Mouse (Mus musculus) heart, embryonic 11.5 days (tissue): ENCODE measurements at regions not wholly inside any gene's neighbourhood (a gene's known extent, or its start where the extent isn't known, plus 50 kb on each side); places are given as distances from the start of the nearest gene placed in this dataset.
A peak's percentile ranks its signal among the peaks of the same experiment; 100 is the strongest.

Experiments
- ATAC-seq: fragments of 200-750 bp; cut with Nextera tagmentation; replicated peaks from 2 replicates; pipeline ENCODE4 v1.8.0; 2017; ENCODE audit warnings: moderate library complexity; ENCODE audit not compliant: insufficient number of reproducible peaks, low FRiP score, low TSS enrichment
- H3K27ac ChIP-seq: fragments of 300-500 bp; sonication (generic); 2 replicates; pipeline ENCODE4 v1.5.1; 2014; ENCODE audit warnings: mild to moderate bottlenecking, low read depth, low read length
- H3K27me3 ChIP-seq: fragments of 300-500 bp; sonication (generic); 2 replicates; pipeline ENCODE4 v1.6.1; 2014; ENCODE audit warnings: mild to moderate bottlenecking, low read length, mixed read lengths; ENCODE audit not compliant: control insufficient read depth, insufficient read depth
- H3K36me3 ChIP-seq: fragments of 300-500 bp; sonication (generic); 2 replicates; pipeline ENCODE4 v1.6.1; 2014; ENCODE audit warnings: mild to moderate bottlenecking, low read length, moderate library complexity, mixed read lengths; ENCODE audit not compliant: control insufficient read depth, insufficient read depth
- H3K4me1 ChIP-seq: fragments of 300-500 bp; sonication (generic); 2 replicates; pipeline ENCODE4 v1.6.1; 2014; ENCODE audit warnings: low read length; ENCODE audit not compliant: control insufficient read depth, insufficient read depth
- H3K4me2 ChIP-seq: fragments of 300-500 bp; sonication (generic); 2 replicates; pipeline ENCODE4 v1.6.1; 2014; ENCODE audit warnings: mild to moderate bottlenecking, moderate library complexity
- H3K4me3 ChIP-seq: fragments of 300-500 bp; sonication (generic); 2 replicates; pipeline ENCODE4 v1.5.1; 2014; ENCODE audit warnings: low read depth, low read length
- H3K9ac ChIP-seq: fragments of 300-500 bp; sonication (generic); 2 replicates; pipeline ENCODE4 v1.6.1; 2014; ENCODE audit warnings: mild to moderate bottlenecking, low read depth, low read length, moderate library complexity
- H3K9me3 ChIP-seq: fragments of 300-500 bp; sonication (generic); replicated peaks from 2 replicates; pipeline ENCODE4 v1.6.1; 2016; ENCODE audit warnings: low read length; ENCODE audit not compliant: control insufficient read depth
- WGBS: fragments of 180-500 bp; shearing (Covaris S2); extraction: QIAGEN DNeasy Blood & Tissue Kit; methylation state at CpG from one replicate; pipeline ENCODE4 v1.1.7; 2014; ENCODE audit not compliant: insufficient replicate concordance; 5-methylcytosine and 5-hydroxymethylcytosine counted together

- peak; percentile 76 for ATAC-seq
- peaks cover 18% of the 10 kb centered on the region for H3K4me1 ChIP-seq
- no peak overlapping the region for H3K9ac ChIP-seq
- H3K27me3 ChIP-seq: no peaks in the 10 kb centered on the region
- H3K4me3 ChIP-seq: no peak overlapping the region
- H3K27ac ChIP-seq: peak overlapping the region; percentile 43
- H3K9me3 ChIP-seq: no peaks in the 10 kb centered on the region
- peak overlapping the region; percentile 12; the same call in 1 of the 2 replicates for H3K4me2 ChIP-seq
- 4% methylated on average over 3 of the region's 3 CpGs for WGBS
- no peaks in the 10 kb centered on the region for H3K36me3 ChIP-seq
Measured at GRCm38 (mm10) chr15:27246302-27246701, 220.2 kb upstream of the Ank start.

GRCm38 (mm10) chr15:27258984-27259853 is 207.3 kb upstream of the Ank start:
- H3K36me3 ChIP-seq: no peaks in the 10 kb centered on the region
- 43% methylated on average over 6 of the region's 6 CpGs for WGBS
- H3K4me2 ChIP-seq: no peak overlapping the region
- no peak for ATAC-seq
- H3K27ac ChIP-seq: no peak overlapping the region
- no peak overlapping the region for H3K9ac ChIP-seq
- no peaks in the 10 kb centered on the region for H3K9me3 ChIP-seq
- H3K4me1 ChIP-seq: no peaks in the 10 kb centered on the region
- H3K27me3 ChIP-seq: 0 out of 2 replicates have a peak, but pooled peaks cover 3% of the 10 kb centered on the region
- no peak overlapping the region for H3K4me3 ChIP-seq

- ATAC-seq: no peak
- Histone ChIP-seq H3K4me3 (no peak overlapping the region), H3K27ac (no peak overlapping the region), H3K9me3 (no peaks in the 10 kb centered on the region), H3K4me2 (no peak overlapping the region), H3K9ac (no peak overlapping the region), H3K36me3 (no peaks in the 10 kb centered on the region), H3K4me1 (no peaks in the 10 kb centered on the region), H3K27me3 (0 out of 2 replicates have a peak, but pooled peaks cover 3% of the 10 kb centered on the region)
- WGBS: 70% methylated on average over 2 of the region's 2 CpGs
Measured at GRCm38 (mm10) chr15:27259854-27260191, 206.7 kb upstream of the Ank start.

GRCm38 (mm10) chr15:27270203-27270602 is 196.3 kb upstream of the Ank start:
- ATAC-seq: no peak
- no peaks in the 10 kb centered on the region for H3K9me3 ChIP-seq
- WGBS: 91% methylated on average over 2 of the region's 2 CpGs
- no peaks in the 10 kb centered on the region for H3K36me3 ChIP-seq
- H3K4me3 ChIP-seq: no peak overlapping the region
- no peaks in the 10 kb centered on the region for H3K4me1 ChIP-seq
- H3K27ac ChIP-seq: no peak overlapping the region
- H3K9ac ChIP-seq: no peak overlapping the region
- H3K4me2 ChIP-seq: no peak overlapping the region
- no peaks in the 10 kb centered on the region for H3K27me3 ChIP-seq

DNA sequence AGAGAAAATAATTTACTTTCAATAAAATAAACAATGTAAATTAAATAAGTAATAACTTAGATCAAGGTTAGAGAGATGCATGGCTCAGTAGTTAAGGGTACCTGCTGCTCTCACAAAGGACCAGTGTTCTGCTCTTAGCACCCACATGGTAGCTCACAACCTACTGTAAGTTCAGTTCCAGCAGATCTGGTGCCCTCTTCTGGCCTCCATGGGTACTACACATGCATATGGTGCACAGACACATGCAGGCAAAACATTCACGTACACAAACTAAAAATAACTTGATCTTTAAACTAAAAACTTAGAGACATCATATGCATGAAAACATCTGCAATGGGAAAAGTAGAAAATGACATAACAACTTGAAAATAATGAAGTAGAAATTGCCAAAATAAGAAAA is 184.2 kb upstream of the Ank start:
- H3K27me3 ChIP-seq: no peaks in the 10 kb centered on the region
- no peak overlapping the region for H3K4me2 ChIP-seq
- no peak overlapping the region for H3K9ac ChIP-seq
- no peak overlapping the region for H3K4me3 ChIP-seq
- no peak overlapping the region for H3K27ac ChIP-seq
- peaks cover 3% of the 10 kb centered on the region; the same call in 1 of the 2 replicates for H3K9me3 ChIP-seq
- no peaks in the 10 kb centered on the region for H3K4me1 ChIP-seq
- H3K36me3 ChIP-seq: no peaks in the 10 kb centered on the region
- 91% methylated on average over 1 of the region's 1 CpGs for WGBS
- ATAC-seq: no peak

- Histone ChIP-seq H3K27me3 (no peaks in the 10 kb centered on the region), H3K4me3 (no peak overlapping the region), H3K36me3 (no peaks in the 10 kb centered on the region), H3K27ac (no peak overlapping the region), H3K9me3 (no peaks in the 10 kb centered on the region; the same call in 1 of the 2 replicates), H3K4me1 (no peaks in the 10 kb centered on the region), H3K4me2 (no peak overlapping the region), H3K9ac (no peak overlapping the region)
- ATAC-seq: no peak
- 68% methylated on average over 4 of the region's 4 CpGs for WGBS
Measured at GRCm38 (mm10) chr15:27303856-27304255, 162.6 kb upstream of the Ank start.

GRCm38 (mm10) chr15:27304256-27304655 is 162.2 kb upstream of the Ank start:
- H3K4me2 ChIP-seq: no peak overlapping the region
- no peak overlapping the region for H3K4me3 ChIP-seq
- no peak overlapping the region for H3K27ac ChIP-seq
- H3K4me1 ChIP-seq: no peaks in the 10 kb centered on the region
- no peak for ATAC-seq
- H3K36me3 ChIP-seq: no peaks in the 10 kb centered on the region
- H3K27me3 ChIP-seq: no peaks in the 10 kb centered on the region
- no peak overlapping the region for H3K9ac ChIP-seq
- no peaks in the 10 kb centered on the region; the same call in 1 of the 2 replicates for H3K9me3 ChIP-seq
- 69% methylated on average over 7 of the region's 7 CpGs for WGBS

GRCm38 (mm10) chr15:27305035-27305434 is 161.4 kb upstream of the Ank start:
- H3K4me3 ChIP-seq: no peak overlapping the region
- ATAC-seq: no peak
- no peaks in the 10 kb centered on the region for H3K4me1 ChIP-seq
- H3K27ac ChIP-seq: no peak overlapping the region
- no peak overlapping the region for H3K4me2 ChIP-seq
- H3K27me3 ChIP-seq: no peaks in the 10 kb centered on the region
- no peaks in the 10 kb centered on the region for H3K36me3 ChIP-seq
- no peaks in the 10 kb centered on the region; the same call in 1 of the 2 replicates for H3K9me3 ChIP-seq
- H3K9ac ChIP-seq: no peak overlapping the region
- 85% methylated on average over 4 of the region's 4 CpGs for WGBS

DNA sequence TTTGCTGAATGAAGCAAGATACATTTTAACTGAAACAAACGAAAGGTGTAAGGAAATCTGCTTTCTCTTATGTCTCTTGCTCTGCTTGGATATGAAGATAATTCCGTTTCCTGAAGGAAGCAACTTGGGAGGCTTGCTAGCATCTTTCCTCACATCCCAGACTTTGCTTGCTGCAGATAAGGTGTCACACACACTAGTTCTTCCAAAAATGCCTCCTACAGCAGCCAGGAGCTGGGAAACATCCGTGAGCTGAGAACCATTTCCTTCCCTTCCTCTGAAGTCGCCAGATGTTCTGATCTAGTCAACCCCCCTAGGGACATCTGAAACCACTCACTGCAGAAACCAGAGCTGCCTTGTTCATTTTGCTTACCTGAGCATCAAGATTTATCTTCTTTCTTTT is 157.8 kb upstream of the Ank start:
- H3K27me3 ChIP-seq: no peaks in the 10 kb centered on the region
- no peaks in the 10 kb centered on the region for H3K4me1 ChIP-seq
- no peak overlapping the region for H3K9ac ChIP-seq
- H3K9me3 ChIP-seq: no peaks in the 10 kb centered on the region; the same call in 1 of the 2 replicates
- no peak overlapping the region for H3K27ac ChIP-seq
- no peak for ATAC-seq
- no peak overlapping the region for H3K4me2 ChIP-seq
- no peaks in the 10 kb centered on the region for H3K36me3 ChIP-seq
- WGBS: 47% methylated on average over 4 of the region's 4 CpGs
- H3K4me3 ChIP-seq: no peak overlapping the region
